Mouse (Mus musculus): ENCODE measurements around the gene Sgcd. TPM values are rescaled to one million over a fixed set of nuclear protein-coding genes. Genes with fewer than 3 reads are reported as not detected.

The Sgcd gene
- polyA plus RNA-seq, 1 experiment: 2.1 TPM

DNA sequence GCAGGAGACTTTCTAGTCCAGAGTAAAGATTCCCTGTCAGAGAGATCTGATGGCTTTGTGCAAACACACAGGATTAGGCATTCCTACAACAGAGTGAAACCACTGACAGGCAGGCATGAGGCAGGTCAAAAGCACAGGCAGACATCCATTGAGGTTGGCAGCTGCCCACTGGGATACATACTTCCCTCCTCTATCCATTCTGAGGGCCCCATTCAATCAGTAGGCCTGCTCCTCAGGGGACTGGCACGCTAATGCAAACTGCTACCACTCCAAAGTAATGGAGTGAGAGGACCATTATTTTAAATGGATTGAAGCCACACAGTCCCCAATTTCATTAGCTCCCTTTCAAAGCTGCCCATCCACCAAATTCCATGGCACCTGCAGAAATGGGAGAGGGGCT lies 293.2 kb downstream of the Sgcd start:
- no peak overlapping the region for H3K27ac ChIP-seq (ENCODE audit: insufficient read depth, low read length)
- TF ChIP-seq CTCF (IDR thresholded peaks at IDR 0.05; ENCODE audit: extremely low read depth, insufficient read depth, low read length) (no peak), POLR2A (IDR thresholded peaks at IDR 0.05; ENCODE audit: extremely low read depth, insufficient read depth, low read length) (no peak)
- no peaks in the 10 kb centered on the region for H3K4me1 ChIP-seq (ENCODE audit: control insufficient read depth, insufficient read depth, low read length)
- H3K4me3 ChIP-seq (ENCODE audit: insufficient read depth, low read length): no peak overlapping the region

DNA sequence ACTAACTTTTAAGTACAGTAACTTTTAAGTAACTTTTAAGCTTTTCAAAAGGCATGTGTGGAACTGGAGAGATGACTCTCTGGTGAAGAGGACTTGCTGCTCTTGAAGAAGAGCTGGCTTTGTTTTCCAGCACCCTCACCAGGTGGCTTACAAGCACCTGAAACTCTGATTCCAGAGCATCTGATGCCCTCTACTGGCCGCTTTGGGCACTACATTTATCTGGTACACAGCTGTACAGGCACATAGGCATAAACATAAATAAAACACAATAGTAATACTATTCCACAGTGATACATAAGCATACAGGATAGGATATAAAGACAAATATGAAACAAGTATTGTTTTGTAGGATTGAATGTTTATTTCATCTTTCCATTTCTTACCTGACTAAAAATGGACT lies 330.6 kb downstream of the Sgcd start:
- Histone ChIP-seq H3K4me1 (ENCODE audit: control insufficient read depth, insufficient read depth, low read length) (no peaks in the 10 kb centered on the region), H3K4me3 (ENCODE audit: insufficient read depth, low read length) (no peak overlapping the region), H3K27ac (ENCODE audit: insufficient read depth, low read length) (no peak overlapping the region)
- TF ChIP-seq POLR2A (IDR thresholded peaks at IDR 0.05; ENCODE audit: extremely low read depth, insufficient read depth, low read length) (no peak), CTCF (IDR thresholded peaks at IDR 0.05; ENCODE audit: extremely low read depth, insufficient read depth, low read length) (peak; percentile 58)

DNA sequence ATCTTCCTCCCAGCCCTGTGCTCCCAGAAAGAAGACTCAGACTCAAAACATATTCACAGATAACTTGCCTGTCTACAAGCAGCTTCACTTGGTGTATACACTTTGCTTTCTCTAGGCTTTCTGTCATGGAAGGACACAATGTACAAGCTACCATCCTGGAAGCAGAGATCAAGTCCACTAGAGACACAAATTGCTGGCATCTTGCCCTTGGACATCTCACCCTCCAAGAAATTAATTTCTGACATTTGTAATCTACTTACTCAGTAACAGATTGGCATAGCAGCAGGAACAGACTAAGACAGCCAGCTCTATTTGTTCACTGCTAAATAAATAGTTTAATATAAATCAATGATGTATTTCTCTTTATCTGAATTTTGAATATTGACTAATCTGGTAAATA lies 342.9 kb downstream of the Sgcd start:
- no peaks in the 10 kb centered on the region for H3K4me1 ChIP-seq (ENCODE audit: control insufficient read depth, insufficient read depth, low read length)
- TF ChIP-seq POLR2A (IDR thresholded peaks at IDR 0.05; ENCODE audit: extremely low read depth, insufficient read depth, low read length) (no peak), CTCF (IDR thresholded peaks at IDR 0.05; ENCODE audit: extremely low read depth, insufficient read depth, low read length) (no peak)

GRCm38 (mm10) chr11:47641567-47642259 lies 347.1 kb downstream of the Sgcd start:
- TF ChIP-seq CTCF (IDR thresholded peaks at IDR 0.05; ENCODE audit: extremely low read depth, insufficient read depth, low read length): no peak
- no peak for TF ChIP-seq POLR2A (IDR thresholded peaks at IDR 0.05; ENCODE audit: extremely low read depth, insufficient read depth, low read length)
- Histone ChIP-seq H3K4me3 (ENCODE audit: insufficient read depth, low read length) (no peak overlapping the region), H3K4me1 (ENCODE audit: control insufficient read depth, insufficient read depth, low read length) (no peaks in the 10 kb centered on the region), H3K27ac (ENCODE audit: insufficient read depth, low read length) (no peak overlapping the region)

More for the DNA sequence above, 342.9 kb downstream of the Sgcd start:
- H3K4me3 ChIP-seq (ENCODE audit: insufficient read depth, low read length): no peak overlapping the region
- H3K27ac ChIP-seq (ENCODE audit: insufficient read depth, low read length): no peak overlapping the region

GRCm38 (mm10) chr11:47640556-47640955 lies 348.2 kb downstream of the Sgcd start:
- H3K27ac ChIP-seq (ENCODE audit: insufficient read depth, low read length): no peak overlapping the region
- TF ChIP-seq CTCF (IDR thresholded peaks at IDR 0.05; ENCODE audit: extremely low read depth, insufficient read depth, low read length): no peak
- TF ChIP-seq POLR2A (IDR thresholded peaks at IDR 0.05; ENCODE audit: extremely low read depth, insufficient read depth, low read length): no peak
- H3K4me1 ChIP-seq (ENCODE audit: control insufficient read depth, insufficient read depth, low read length): no peaks in the 10 kb centered on the region
- H3K4me3 ChIP-seq (ENCODE audit: insufficient read depth, low read length): no peak overlapping the region

- no peaks in the 10 kb centered on the region for H3K4me1 ChIP-seq (ENCODE audit: control insufficient read depth, insufficient read depth, low read length)
- no peak for TF ChIP-seq CTCF (IDR thresholded peaks at IDR 0.05; ENCODE audit: extremely low read depth, insufficient read depth, low read length)
- TF ChIP-seq POLR2A (IDR thresholded peaks at IDR 0.05; ENCODE audit: extremely low read depth, insufficient read depth, low read length): no peak
- no peak overlapping the region for H3K4me3 ChIP-seq (ENCODE audit: insufficient read depth, low read length)
- H3K27ac ChIP-seq (ENCODE audit: insufficient read depth, low read length): no peak overlapping the region
Measured at GRCm38 (mm10) chr11:47630186-47630585, 358.6 kb downstream of the Sgcd start.

DNA sequence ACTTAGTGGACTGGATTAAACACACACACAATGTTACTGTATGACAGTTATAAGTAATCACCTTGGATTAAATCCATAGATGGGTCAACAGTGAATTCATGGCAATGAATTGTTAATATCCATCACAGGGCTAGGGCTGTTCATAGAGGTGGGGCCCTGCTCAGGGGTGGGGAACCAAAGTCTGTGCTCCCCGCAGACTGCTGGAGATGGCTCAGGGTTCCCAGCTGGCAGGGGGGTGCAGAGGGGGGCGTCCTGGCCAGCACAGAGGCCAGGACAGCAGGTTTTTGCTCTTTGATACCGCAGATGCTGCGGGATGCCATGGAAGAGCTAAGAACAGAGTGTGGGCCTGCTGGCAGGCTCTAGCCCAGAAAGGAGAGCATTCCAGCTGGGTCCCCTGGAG lies 378.9 kb downstream of the Sgcd start:
- Histone ChIP-seq H3K27ac (ENCODE audit: insufficient read depth, low read length) (no peak overlapping the region), H3K4me3 (ENCODE audit: insufficient read depth, low read length) (no peak overlapping the region), H3K4me1 (ENCODE audit: control insufficient read depth, insufficient read depth, low read length) (no peaks in the 10 kb centered on the region)
- TF ChIP-seq CTCF (IDR thresholded peaks at IDR 0.05; ENCODE audit: extremely low read depth, insufficient read depth, low read length) (no peak), POLR2A (IDR thresholded peaks at IDR 0.05; ENCODE audit: extremely low read depth, insufficient read depth, low read length) (no peak)

DNA sequence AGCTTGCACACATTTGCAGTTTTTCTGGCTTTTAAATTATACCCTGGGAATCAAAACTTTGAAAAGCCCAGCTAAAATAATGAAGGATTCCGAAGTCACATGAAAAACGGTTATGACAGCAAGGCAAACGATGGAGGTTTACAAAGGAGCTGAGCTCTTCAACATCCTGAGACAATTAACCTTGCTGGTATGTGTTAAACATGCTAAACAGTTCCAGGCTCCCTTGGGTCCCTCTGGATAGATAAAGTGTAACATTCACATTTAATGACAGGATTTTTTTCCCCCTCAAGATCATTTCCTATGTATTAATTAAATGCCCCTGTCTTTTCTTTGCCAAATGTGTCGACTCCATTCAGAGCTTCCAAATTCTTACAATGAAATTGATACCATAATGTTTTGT lies 414.1 kb downstream of the Sgcd start:
- Histone ChIP-seq H3K4me1 (ENCODE audit: control insufficient read depth, insufficient read depth, low read length) (no peaks in the 10 kb centered on the region), H3K27ac (ENCODE audit: insufficient read depth, low read length) (no peak overlapping the region), H3K4me3 (ENCODE audit: insufficient read depth, low read length) (no peak overlapping the region)
- TF ChIP-seq CTCF (IDR thresholded peaks at IDR 0.05; ENCODE audit: extremely low read depth, insufficient read depth, low read length) (no peak), POLR2A (IDR thresholded peaks at IDR 0.05; ENCODE audit: extremely low read depth, insufficient read depth, low read length) (no peak)

DNA sequence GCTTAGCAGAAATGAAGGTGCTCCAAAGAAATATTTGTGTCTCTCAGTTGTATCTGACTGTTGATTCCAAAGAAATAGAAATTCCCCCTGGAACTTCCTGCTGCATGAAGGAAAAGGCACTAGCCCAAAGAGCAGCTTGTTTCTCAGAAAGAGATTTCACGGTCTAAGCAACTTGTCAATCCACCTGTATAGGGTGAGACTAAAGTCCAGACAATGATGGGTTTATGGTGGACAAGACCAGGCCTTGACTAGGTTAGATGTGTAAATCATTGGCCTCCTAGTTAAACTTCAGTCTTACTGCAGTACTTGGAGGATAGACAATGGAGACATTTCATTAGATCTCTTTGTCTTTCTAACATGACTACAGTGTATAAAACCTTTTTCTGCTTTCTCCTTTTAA lies 420.3 kb downstream of the Sgcd start:
- no peak for TF ChIP-seq POLR2A (IDR thresholded peaks at IDR 0.05; ENCODE audit: extremely low read depth, insufficient read depth, low read length)
- TF ChIP-seq CTCF (IDR thresholded peaks at IDR 0.05; ENCODE audit: extremely low read depth, insufficient read depth, low read length): no peak
- no peaks in the 10 kb centered on the region for H3K4me1 ChIP-seq (ENCODE audit: control insufficient read depth, insufficient read depth, low read length)
- no peak overlapping the region for H3K4me3 ChIP-seq (ENCODE audit: insufficient read depth, low read length)
- no peak overlapping the region for H3K27ac ChIP-seq (ENCODE audit: insufficient read depth, low read length)

- H3K27ac ChIP-seq (ENCODE audit: insufficient read depth, low read length): no peak overlapping the region
- no peak overlapping the region for H3K4me3 ChIP-seq (ENCODE audit: insufficient read depth, low read length)
- TF ChIP-seq POLR2A (IDR thresholded peaks at IDR 0.05; ENCODE audit: extremely low read depth, insufficient read depth, low read length): no peak
- no peak for TF ChIP-seq CTCF (IDR thresholded peaks at IDR 0.05; ENCODE audit: extremely low read depth, insufficient read depth, low read length)
Measured at GRCm38 (mm10) chr11:47566156-47566555, 422.6 kb downstream of the Sgcd start.

More at GRCm38 (mm10) chr11:47566156-47566555, 422.6 kb downstream of the Sgcd start:
- H3K4me1 ChIP-seq (ENCODE audit: control insufficient read depth, insufficient read depth, low read length): no peaks in the 10 kb centered on the region

Data from cortical plate, adult 2 months (tissue).